ENCODE assay signal across 20 mouse cellular contexts in genomic region chr9:25554246-25554803, GRCm38 (mm10).
DNase-seq lines count a peak whose midpoint lies in the region; ATAC-seq lines count a peak whose summit lies in the region.
"Had no signal": no experiment of that assay in that cellular context is flagged by ENCODE, and none has a peak within 500 bp of the region (broad histone marks: within the 10 kb centered on the region; RNA-seq: fewer than 3 reads in every experiment).

No protein-coding gene starts in this region.

- no peaks in the 10 kb centered on the region for H3K4me1 ChIP-seq in midbrain, embryonic 11.5 days (ENCODE audit: control insufficient read depth, insufficient read depth, low read length)
- H3K4me1 ChIP-seq in midbrain, embryonic 13.5 days (replicated peaks): no peaks in the 10 kb centered on the region
- peaks cover 45% of the 10 kb centered on the region for H3K4me1 ChIP-seq in heart, embryonic 13.5 days
- H3K4me1 ChIP-seq: midbrain, embryonic 15.5 days; neural tube, embryonic 15.5 days had no signal

- no peak for ATAC-seq in midbrain, embryonic 11.5 days (ENCODE audit: low FRiP score)
- no peak for ATAC-seq in midbrain, embryonic 13.5 days
- no peak for ATAC-seq in heart, embryonic 13.5 days (ENCODE audit: extremely low read depth, insufficient number of reproducible peaks, low FRiP score, low TSS enrichment)
- ATAC-seq in erythroblast, adult 5-6 weeks (replicated peaks; ENCODE audit: low FRiP score, poor library complexity, severe bottlenecking): no peak
- ATAC-seq: forebrain, embryonic 14.5 days; hindbrain, embryonic 16.5 days; lung, postnatal 0 days; midbrain, embryonic 15.5 days had no signal

- H3K9me3 ChIP-seq in midbrain, embryonic 11.5 days (ENCODE audit: control insufficient read depth, low read length): no peaks in the 10 kb centered on the region
- no peaks in the 10 kb centered on the region for H3K9me3 ChIP-seq in midbrain, embryonic 13.5 days
- no peaks in the 10 kb centered on the region for H3K9me3 ChIP-seq in heart, embryonic 13.5 days
- H3K9me3 ChIP-seq: midbrain, embryonic 15.5 days; neural tube, embryonic 15.5 days had no signal

- no peak overlapping the region for H3K9ac ChIP-seq in midbrain, embryonic 11.5 days (ENCODE audit: low read length)
- H3K9ac ChIP-seq in midbrain, embryonic 13.5 days (replicated peaks): no peak overlapping the region
- no peak overlapping the region for H3K9ac ChIP-seq in heart, embryonic 13.5 days
- H3K9ac ChIP-seq: midbrain, embryonic 15.5 days; neural tube, embryonic 15.5 days had no signal

- WGBS in midbrain, embryonic 11.5 days: 85% methylated on average over 6 of the region's 6 CpGs
- 90% methylated on average over 6 of the region's 6 CpGs for WGBS in midbrain, embryonic 13.5 days
- whole genome bisulfite sequencing in heart, embryonic 13.5 days: 47% methylated on average over 6 of the region's 6 CpGs

- peak; percentile 79 for DNase-seq in gastrocnemius, adult 18-20 months (ENCODE audit: low spot score)
- DNase-seq in gastrocnemius, postnatal 4 days (ENCODE audit: low spot score in 2 of 2): no peak
- peak; percentile 53 for DNase-seq in midbrain, embryonic 11.5 days (ENCODE audit: low spot score, missing footprints)
- DNase-seq in skeletal muscle tissue, adult 2 months (ENCODE audit: low read depth, low spot score): peak; percentile 72
- DNase-seq in B cell, adult 2 months: no peak
- DNase-seq: kidney, adult 11 months; liver; right cerebral cortex, postnatal 25 days had no signal

- no peaks in the 10 kb centered on the region for H3K27me3 ChIP-seq in midbrain, embryonic 11.5 days (ENCODE audit: control insufficient read depth, insufficient read depth, low read length)
- H3K27me3 ChIP-seq in midbrain, embryonic 13.5 days: no peaks in the 10 kb centered on the region
- H3K27me3 ChIP-seq in heart, embryonic 13.5 days (replicated peaks): no peaks in the 10 kb centered on the region
- H3K27me3 ChIP-seq: CH12.LX; midbrain, embryonic 15.5 days; neural tube, embryonic 15.5 days had no signal

- H3K4me2 ChIP-seq in midbrain, embryonic 11.5 days: no peak overlapping the region
- no peak overlapping the region for H3K4me2 ChIP-seq in midbrain, embryonic 13.5 days (replicated peaks)
- no peak overlapping the region for H3K4me2 ChIP-seq in heart, embryonic 13.5 days
- H3K4me2 ChIP-seq: midbrain, embryonic 15.5 days; neural tube, embryonic 15.5 days had no signal

- no peaks in the 10 kb centered on the region for H3K36me3 ChIP-seq in midbrain, embryonic 11.5 days (ENCODE audit: control insufficient read depth, insufficient read depth, low read length)
- no peaks in the 10 kb centered on the region for H3K36me3 ChIP-seq in midbrain, embryonic 13.5 days
- H3K36me3 ChIP-seq in heart, embryonic 13.5 days: no peaks in the 10 kb centered on the region
- H3K36me3 ChIP-seq: midbrain, embryonic 15.5 days; neural tube, embryonic 15.5 days had no signal

- H3K27ac ChIP-seq in midbrain, embryonic 11.5 days (ENCODE audit: low read depth, low read length): no peak overlapping the region
- H3K27ac ChIP-seq in midbrain, embryonic 13.5 days: no peak overlapping the region
- peak overlapping the region; percentile 33; the same call in 1 of the 2 replicates for H3K27ac ChIP-seq in heart, embryonic 13.5 days (replicated peaks)
- H3K27ac ChIP-seq: kidney, postnatal 0 days; midbrain, embryonic 15.5 days; neural tube, embryonic 15.5 days had no signal

- no peak overlapping the region for H3K4me3 ChIP-seq in midbrain, embryonic 11.5 days (ENCODE audit: low read depth, low read length)
- no peak overlapping the region for H3K4me3 ChIP-seq in midbrain, embryonic 13.5 days (replicated peaks)
- no peak overlapping the region for H3K4me3 ChIP-seq in heart, embryonic 13.5 days
- H3K4me3 ChIP-seq: erythroblast, embryonic 14.5 days; midbrain, embryonic 15.5 days; myocyte; neural tube, embryonic 15.5 days had no signal

Comparison
In these comparisons a context has a peak if more than half of its experiments do, and no peak if none do; other contexts are left out.
1. DNase-seq: peak in gastrocnemius, adult 18-20 months (single experiment), midbrain, embryonic 11.5 days (single experiment) and skeletal muscle tissue, adult 2 months (single experiment); none in gastrocnemius, postnatal 4 days (0 of 2) and B cell, adult 2 months (0 of 2).